Mouse (Mus musculus) urinary bladder, postnatal 4 days (tissue): ENCODE measurements at regions not wholly inside any gene's neighbourhood (a gene's known extent, or its start where the extent isn't known, plus 50 kb on each side); places are given as distances from the start of the nearest gene placed in this dataset.

ENCODE experiments used
- DNase-seq, 2 experiments: peaks; one replicate each; pipeline ENCODE4 v3.0.0; 2021 to 2022; ENCODE audit warnings: low spot score in 2 of 2

DNA sequence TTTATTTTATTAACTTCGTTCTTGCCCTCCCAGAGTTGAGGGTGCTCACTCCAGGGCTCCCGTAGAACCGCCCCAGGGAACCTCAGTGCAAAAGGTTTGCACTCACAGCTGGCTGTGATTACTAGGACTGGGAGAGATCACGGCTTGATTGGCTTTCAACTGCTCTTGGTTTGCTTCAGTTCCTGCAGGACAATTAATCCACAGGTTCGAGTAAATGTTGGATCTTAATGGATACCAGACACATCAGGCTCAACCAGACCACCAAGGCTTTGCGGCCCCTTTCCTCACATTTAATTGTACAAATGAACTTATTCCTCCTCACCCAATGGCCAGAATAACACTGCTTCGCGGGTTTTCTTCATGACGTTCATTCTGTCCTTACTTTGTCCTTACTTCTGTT, 502.9 kb downstream of the Kcnj2 start:
- DNase-seq = no peak

DNA sequence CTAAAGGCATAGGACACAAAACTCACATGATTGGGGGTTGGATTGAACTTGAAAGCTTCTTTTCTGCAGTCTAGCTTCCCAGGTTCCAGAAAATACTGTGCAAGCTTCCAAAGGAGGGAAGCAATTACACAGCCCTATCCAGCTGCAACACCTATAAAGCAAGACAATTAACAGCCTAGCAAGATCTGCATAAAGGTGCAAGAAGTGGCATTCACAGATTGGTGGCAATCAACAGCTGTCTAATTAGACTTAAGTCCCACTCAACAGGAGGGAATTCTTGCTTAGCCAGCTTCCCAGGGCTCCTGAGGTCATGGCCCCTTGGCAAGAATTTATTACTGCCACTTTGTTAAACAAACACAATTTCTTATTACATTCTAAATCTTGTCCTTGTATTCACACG, 511.9 kb downstream of the Kcnj2 start:
- DNase-seq = no peak

DNA sequence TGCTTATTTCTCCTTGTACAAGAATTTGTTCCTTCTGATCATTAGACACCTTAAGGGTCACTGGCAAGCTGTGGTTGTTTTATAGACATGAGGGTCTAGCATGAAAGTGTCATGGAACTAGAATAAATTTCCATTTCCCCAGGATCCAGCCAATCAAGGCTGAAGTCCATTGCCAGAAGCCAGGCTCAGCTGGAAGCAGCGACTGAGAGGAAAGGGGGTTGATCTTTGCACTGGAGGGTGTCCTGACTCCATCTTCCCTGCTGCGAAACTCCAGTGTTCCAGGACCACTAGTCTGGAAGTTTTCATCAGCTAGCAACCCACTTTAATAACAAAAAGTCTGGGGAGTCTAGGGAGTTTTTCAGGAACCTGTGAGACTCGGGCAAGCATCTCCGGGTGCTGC, 517.0 kb downstream of the Kcnj2 start:
- DNase-seq = no peak

DNA sequence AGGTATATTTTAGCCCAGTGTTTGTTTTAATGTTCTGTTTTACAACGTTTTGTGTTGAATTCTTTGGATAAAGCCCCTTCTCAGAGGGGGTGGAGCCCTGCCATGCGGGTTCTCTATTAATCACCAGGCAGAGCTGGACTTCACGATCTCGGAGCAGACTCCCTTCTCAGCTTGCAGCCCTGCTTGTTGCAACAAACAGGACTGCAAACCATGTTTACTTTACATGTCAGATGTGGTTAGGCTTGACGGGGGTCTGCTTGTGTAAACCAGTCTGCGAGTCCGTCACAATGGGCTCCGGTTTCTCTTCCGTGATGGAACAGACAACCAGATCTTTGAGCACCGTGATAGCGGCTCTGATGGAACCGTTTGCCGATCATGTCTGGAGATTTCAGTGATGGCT, 517.6 kb downstream of the Kcnj2 start:
- no peak for DNase-seq

DNA sequence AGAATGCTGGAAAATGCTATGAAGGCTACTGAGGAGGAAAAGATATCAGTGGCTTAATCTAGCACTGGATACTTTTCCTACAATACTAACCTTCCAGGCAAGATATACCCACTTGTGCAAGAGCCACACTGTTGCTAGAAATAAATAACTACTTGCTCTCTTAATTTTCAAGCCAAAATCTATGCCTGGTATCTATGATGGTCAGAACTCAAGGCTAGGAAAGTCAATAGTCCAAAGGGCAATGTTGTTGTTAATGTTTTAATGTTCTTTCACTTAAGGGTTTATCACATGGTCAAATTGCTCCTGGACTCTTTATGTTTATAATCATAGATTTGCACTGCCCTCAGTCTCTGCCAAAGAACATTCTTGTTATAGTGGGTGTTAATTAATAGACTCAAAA, 533.5 kb downstream of the Kcnj2 start:
- DNase-seq = no peak

DNA sequence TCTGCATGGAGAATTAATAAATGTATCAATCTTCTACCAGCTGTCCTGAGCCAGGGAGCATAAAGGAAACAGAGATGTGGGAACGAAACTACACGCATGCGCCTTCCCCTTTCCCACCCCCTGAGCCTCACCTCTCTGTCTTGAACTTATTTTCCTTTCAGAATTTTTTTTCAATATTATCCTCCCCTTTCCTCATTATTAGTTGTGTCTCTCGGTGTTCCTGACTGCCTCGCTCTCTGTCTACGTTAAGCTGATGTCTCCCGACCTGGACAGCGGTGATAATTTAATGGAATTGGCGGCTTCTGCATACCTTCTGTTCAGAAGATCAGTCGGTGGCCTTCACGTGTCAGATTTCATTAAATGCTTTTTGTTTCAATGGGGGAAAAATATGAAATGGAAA, 539.2 kb downstream of the Kcnj2 start:
- no peak for DNase-seq

DNA sequence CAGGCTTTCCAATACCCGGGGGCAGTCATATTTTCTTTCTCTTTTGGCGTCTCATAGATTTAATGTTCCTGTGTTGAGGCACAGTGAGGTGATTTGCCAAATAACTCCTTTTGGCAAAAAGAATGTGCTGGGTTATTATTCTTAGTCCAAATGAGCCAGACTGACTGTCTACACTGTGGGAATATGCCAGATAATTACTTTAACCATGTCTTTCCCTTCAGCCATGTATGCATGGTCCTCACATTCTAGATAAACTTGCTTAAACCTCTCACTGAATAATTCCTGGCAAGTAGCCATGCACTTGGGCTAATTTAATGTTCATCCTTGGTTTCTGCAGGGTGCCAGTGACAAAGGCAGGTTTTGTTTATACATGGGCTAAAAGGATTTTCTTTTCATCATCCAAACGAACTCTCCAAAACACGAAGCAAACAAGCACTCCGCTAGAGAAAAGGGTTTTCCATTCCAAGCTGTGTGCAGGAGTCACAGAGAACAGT, 544.6 kb downstream of the Kcnj2 start:
- DNase-seq = no peak

DNA sequence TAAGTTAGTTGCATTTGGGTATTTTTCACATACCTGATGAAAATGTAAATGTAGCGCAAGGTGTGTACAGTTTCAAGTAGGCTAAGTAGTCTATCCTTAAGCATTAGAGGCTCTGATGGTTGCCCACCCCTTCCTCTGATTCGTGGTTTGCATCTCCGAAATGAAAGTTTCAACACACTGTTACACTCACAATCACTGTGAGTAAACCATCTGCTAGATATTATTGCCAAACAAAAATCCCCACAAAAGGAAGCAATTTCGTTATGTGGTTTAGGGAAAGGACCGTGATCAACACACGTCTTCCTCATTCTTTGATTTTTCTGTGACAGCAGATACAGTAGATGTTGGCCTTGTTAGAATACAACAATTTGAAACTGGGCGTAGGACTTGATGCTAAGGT, 577.6 kb downstream of the Kcnj2 start:
- no peak for DNase-seq

DNA sequence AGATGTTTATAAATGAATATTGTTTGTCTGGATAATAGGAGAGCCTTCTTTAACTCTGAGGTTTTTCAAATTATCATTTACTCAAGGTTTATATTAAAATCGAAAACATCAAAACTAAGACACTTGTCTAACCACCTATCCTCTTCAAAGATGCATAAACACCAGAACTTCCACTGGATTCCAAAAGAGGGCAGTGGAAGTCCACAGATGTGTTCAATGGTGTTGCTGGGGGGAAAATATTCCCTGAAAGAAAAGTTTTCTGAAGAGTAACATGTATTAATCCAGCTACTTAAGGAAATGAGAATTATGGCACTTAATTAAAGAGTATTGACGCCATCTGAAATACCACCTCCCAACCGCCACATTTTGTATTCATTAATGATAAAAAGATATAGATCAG, 586.9 kb downstream of the Kcnj2 start:
- DNase-seq = no peak

DNA sequence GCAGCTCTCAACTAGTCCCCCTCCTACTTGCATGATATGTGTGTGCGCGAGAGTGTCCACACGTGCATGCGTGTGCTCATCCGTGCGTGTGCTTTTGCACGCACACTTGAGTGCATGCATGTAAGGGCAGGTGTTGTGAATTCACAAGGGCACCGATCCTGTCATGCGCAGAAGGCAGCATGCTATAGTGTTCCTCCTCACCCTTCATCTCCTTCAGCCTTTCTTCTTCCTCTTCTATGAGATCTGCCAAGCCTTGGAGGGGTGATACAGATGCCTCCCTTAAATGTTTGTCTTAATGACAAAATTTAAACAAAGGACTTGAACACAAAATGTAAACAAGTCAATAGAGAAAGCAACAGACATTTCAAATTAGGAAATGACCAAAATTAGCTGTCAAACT, 591.8 kb downstream of the Kcnj2 start:
- DNase-seq = no peak

DNA sequence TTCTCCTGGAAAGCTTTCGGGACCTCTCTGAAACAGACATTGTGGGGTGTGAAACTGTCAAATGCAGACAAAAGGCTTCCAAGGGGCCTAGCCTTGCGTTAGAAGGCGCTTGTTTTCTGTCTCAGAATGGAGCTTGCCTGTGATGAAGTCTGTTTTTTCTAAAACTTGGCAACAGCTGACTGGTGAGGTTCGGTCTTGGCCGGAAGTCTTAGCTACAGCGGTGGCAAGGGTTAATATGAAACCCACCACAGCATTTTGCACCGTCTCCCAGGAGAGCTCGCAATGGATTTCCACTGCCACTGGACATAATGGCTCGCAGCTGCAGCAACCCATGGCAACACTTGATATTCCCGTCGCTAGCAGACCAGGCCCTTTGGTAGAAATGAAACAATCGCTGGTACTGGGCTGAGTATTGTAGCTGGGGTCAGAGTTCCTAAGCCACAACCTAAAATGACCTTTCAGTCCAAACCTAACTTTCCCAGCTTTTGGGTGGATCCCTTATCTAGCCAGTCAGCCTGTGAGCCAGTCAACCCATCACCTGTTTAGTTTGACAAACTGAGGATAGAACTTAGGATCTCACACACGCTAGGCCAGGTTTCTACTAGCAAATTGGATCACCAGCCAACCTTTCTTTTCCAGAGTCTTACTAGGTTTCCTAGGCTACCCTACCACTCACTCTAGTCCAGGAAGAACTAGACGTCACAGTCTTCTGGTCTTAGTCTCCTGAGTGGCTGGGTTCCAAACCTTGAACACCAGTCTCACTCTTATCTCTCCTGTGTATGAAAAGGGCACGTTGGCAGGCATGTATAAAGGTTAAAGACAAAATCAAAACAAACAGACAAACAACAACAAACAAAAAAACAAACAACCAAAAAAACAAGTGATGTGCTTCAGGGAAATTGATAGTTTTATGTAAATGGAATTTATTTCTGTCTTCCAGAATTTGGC, 592.7 kb downstream of the Kcnj2 start:
- no peak for DNase-seq

DNA sequence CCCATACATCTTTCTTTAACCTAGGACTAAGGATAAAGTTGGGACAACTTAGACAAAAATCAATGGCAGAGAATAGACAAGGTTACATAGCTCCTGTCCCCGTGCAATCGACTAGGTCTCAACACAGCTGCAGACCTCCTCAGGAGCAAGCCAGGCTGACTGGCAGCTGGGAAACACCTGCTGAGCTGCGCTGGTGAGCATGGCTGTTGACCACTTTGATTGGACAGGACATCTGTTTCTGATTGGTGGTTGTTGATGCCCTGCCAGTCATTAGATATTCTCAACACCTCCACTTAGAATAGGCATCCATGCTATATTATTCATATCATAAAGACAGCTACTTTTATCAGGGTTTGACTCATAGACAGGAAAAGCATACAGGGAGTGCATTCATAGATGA, 597.3 kb downstream of the Kcnj2 start:
- DNase-seq = no peak

DNA sequence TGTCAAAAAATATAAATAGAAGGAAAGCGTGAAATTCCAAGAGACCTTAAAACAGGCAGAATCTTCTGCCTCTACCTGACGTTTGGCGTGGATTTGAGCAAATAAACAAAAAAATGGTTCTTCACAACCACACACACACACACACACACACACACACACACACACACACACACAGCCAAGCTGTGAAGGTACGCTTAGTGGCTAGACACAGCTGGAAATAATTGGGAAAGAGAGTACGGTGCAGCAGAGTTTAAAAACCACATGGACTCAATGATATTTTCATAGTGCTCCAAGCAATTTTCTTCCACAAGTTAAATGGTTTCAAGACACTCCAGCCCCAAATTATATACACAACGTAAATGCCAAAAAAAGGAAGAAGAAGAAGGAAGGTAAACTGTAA, 600.4 kb downstream of the Kcnj2 start:
- no peak for DNase-seq

DNA sequence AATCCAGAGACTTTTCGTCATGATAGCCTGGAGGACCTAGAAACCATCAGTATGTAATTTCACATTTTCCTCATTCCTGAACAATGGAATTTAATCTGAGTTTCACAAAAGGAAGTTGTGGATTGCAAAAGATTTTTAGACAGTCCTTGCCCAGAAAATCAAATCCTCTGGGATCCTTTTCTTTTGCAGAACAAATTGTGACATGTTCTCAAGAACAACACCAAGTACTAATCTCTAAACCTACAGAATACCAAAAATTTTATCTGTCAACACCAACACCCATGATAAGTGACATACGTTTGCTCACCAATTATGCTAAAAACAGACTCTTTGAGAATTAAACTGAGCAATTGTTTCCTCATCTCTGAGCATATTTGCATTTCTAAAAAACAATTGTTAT, 605.9 kb downstream of the Kcnj2 start:
- no peak for DNase-seq

DNA sequence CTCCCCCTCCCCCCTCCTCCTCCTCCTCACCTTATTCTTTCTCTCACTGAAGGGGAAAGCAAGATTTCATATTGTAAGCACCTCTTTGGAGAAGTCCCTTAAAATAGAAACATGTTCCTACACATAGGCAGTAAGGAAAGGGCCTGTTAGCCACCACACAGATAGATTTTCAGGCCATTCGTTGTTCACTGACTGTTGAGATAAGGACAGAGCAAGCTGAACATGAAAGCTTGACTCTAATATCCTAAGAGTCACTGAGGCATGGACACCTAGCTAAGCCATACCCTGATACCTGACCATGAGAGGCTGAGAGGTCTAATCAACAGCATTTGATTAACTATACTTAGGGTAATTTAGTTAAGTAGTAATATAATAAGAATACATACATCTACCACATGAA, 609.7 kb downstream of the Kcnj2 start:
- DNase-seq = no peak

DNA sequence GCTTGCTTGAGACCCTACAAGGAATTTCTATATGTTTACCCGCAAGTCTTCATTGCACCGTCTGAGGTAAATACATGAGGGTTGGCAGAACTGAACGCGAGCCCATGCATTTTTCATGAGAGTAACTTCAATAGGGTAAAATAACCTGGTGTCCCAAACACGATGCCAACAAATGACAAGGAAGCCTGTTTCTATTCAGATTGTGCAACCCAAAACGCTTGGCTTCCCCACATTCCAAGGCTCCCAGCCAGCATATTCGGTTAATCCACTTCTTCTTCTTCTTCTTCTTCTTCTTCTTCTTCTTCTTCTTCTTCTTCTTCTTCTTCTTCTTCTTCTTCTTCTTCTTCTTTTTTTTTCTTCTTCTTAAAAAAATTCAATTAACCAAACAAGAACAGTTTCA, 616.4 kb downstream of the Kcnj2 start:
- DNase-seq = no peak

DNA sequence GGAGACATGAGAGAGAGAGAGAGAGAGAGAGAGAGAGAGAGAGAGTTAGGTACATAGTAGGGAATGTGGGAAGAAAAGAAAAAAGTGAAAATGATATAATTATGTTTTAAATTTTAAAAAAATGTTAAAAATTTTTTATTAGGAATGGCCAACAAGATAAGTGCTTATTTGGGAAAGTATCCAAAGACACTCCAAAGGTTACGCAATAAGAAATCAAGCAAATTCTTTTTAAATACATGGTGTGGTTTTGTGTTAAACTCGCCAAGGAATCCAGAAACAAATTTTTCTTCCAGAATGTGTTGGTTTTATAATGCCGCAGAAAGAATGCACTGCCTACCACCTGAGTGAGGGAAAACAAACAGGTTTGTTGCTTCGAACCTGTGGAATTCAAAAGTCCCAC, 617.9 kb downstream of the Kcnj2 start:
- no peak for DNase-seq

DNA sequence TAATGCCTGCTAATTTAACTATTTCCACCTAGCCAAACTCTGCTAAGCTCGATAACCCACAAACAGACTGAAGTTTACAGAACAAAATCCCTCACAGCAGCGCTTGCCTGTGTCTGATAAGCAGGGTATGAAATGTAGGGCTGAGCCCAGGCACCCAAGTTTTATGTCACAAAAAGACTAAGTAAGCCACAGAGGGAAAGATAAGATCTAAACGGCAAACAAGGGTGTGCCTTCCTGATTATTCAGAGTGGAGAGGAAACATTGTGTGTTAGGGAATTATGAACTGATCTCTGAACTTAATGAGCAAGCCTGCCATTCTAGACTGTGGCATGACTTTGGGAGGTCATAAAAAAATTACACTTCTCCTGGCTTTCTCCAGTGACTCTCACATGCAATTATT, 621.8 kb downstream of the Kcnj2 start:
- no peak for DNase-seq

DNA sequence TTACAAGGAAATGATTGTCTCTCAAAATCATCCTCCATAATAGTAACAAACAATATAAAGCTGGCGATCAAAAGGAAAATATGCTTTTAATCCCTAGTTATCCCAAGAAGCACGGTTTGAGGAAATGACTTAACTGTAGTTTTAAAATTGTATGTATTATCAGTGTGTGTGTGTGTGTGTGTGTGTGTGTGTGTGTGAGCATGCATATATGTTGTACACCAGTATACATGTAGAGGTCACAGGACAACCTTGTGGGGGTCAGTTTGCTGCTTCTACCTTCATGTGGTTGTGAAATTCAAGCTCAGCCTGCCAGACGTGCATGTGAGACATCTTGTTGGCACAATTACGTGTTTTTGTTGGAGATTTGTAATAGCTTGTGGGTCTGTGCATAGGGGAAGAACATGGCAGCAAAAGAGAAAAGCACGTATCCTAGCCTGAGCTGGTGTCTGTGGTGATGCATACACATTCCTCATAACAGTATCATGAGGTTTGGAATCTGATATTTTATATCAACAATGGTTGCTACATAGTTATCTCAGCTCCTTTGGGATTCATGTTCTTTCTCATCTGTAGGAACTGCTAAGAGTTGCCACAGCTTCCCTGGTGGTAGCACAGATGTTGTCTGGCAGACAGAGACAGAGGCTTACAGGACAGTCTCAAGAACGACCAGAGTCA, 622.4 kb downstream of the Kcnj2 start:
- no peak for DNase-seq

DNA sequence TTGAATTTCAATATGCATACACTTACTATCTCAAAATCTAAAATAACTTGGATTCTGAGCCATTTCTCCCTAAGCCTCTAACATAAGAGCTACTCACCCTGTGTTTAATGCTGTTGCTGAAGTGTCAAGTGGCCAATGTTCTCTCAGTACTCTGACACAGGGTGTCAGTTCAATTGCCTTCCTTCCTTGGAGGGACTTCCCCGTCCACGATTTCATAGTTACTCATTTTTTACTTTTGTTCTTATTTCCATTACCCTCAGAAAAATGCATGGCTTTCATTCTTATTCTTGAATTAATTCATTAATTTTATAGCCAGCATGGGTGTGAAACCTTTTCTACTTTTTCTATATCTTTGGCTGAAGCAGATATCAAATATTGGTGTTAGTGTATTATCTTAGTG, 623.9 kb downstream of the Kcnj2 start:
- DNase-seq = no peak

DNA sequence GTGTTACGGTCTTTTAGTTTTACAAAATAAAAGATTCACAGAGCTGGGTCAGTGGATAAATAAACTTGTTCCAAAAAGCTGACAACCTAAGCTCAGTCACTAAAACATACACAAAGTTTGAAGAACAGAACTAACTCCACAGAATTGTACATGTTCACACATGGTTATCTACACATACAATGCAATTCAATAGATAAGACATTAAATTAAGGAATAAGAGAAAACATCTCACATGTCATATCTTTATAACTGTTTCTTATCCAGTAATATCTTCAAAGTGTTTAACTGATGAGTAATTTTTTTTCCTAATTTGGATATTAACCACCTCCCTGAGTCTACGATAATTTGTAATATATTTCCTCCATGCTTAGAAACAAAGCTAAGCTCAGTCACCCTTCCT, 625.5 kb downstream of the Kcnj2 start:
- no peak for DNase-seq

DNA sequence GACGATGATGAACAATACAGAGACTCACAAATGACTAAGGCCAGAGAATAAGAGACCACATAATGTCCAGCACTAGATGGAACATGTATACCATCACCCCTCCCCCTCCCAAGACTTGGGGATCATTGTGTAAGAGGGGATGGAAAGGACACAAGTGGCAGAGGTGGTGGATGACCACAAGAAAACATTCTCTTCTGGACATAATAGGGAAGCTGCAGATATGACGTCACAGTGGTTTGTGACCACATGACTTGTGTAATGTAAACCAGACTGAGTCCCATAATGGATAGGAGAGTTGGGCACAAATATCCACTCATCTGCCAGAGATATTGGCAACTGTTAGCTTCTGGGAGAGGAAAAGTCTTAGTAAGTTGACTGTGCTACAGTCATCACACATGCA, 630.7 kb downstream of the Kcnj2 start:
- DNase-seq = no peak

DNA sequence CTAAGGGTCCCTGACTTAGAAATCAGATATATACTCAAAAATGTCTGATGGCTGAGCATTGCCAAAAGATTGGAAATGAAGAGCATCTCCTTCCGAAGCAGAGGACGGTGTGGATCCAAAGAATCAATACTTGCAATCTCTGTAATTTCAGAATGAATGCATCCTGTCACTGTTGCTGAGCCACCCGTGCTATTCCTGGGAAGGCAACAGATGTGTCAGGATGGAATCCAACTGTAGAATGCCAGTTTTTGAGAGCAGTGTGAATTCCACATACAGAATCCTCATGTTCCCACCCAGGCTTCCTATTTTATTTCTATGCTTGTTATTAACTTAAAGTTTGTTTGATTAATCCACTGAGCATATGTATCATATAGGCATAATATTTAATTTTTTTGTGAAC, 633.9 kb downstream of the Kcnj2 start:
- no peak for DNase-seq
